Mouse (Mus musculus) frontal cortex, postnatal 25 days (tissue): Measurements from ENCODE around the gene Tas2r126.

Experiments used
- DNase-seq, 2 experiments: peaks; one replicate each; pipeline ENCODE4 v3.0.0; 2022; ENCODE audit warnings: low spot score in 2 of 2

Tas2r126 gene

GRCm38 (mm10) chr6:42484633-42485032, 50.3 kb downstream of the Tas2r126 start:
- DNase-seq: no peak
